Mouse (Mus musculus) kidney, embryonic 14.5 days (tissue): ENCODE data around the gene Emc10. TPM values are rescaled to one million over a fixed set of nuclear protein-coding genes. Genes with fewer than 3 reads are reported as not detected.
A peak's percentile ranks its signal among the peaks of the same experiment; 100 is the strongest.

ENCODE experiments used
- ATAC-seq: fragments of 200-750 bp; cut with Nextera tagmentation; 2 replicates; pipeline ENCODE4 v1.8.0; 2017; ENCODE audit warnings: moderate number of reproducible peaks, mild to moderate bottlenecking, moderate TSS enrichment, moderate library complexity; ENCODE audit not compliant: low FRiP score, low TSS enrichment
- H3K27ac ChIP-seq: fragments of 300-500 bp; sonication (generic); 2 replicates; pipeline ENCODE4 v1.5.1; 2014; ENCODE audit warnings: low read depth, mild to moderate bottlenecking, low read length, moderate library complexity, mixed read lengths
- H3K27me3 ChIP-seq: fragments of 300-500 bp; sonication (generic); 2 replicates; pipeline ENCODE4 v1.6.1; 2014; ENCODE audit warnings: mild to moderate bottlenecking, low read length; ENCODE audit not compliant: control insufficient read depth, insufficient read depth
- H3K36me3 ChIP-seq: fragments of 300-500 bp; sonication (generic); 2 replicates; pipeline ENCODE4 v1.6.1; 2014; ENCODE audit warnings: low read length, mixed read lengths; ENCODE audit not compliant: control insufficient read depth, insufficient read depth
- H3K4me1 ChIP-seq: fragments of 300-500 bp; sonication (generic); 2 replicates; pipeline ENCODE4 v1.6.1; 2014; ENCODE audit warnings: low read length, mixed read lengths; ENCODE audit not compliant: control insufficient read depth, insufficient read depth
- H3K4me2 ChIP-seq: fragments of 300-500 bp; sonication (generic); replicated peaks from 2 replicates; pipeline ENCODE4 v1.6.1; 2014; ENCODE audit warnings: low read depth, mild to moderate bottlenecking, low read length
- H3K4me3 ChIP-seq: fragments of 300-500 bp; sonication (generic); 2 replicates; pipeline ENCODE4 v1.5.1; 2014; ENCODE audit warnings: mild to moderate bottlenecking, low read length
- H3K9ac ChIP-seq: fragments of 300-500 bp; sonication (generic); 2 replicates; pipeline ENCODE4 v1.6.1; 2014; ENCODE audit warnings: low read depth, mild to moderate bottlenecking, low read length, moderate library complexity
- H3K9me3 ChIP-seq: fragments of 300-500 bp; sonication (generic); 2 replicates; pipeline ENCODE4 v1.6.1; 2016; ENCODE audit warnings: low read length; ENCODE audit not compliant: control insufficient read depth
- WGBS: fragments of 180-500 bp; shearing (Covaris S2); extraction: QIAGEN DNeasy Blood & Tissue Kit; methylation state at CpG from one replicate; pipeline ENCODE4 v1.1.7; 2014; 5-methylcytosine and 5-hydroxymethylcytosine counted together
- polyA plus RNA-seq: library from polyadenylated mRNA; unstranded; fragments of >200 nt; fragmentation: Nextera tagmentation; extraction: Ambion mirVana; gene quantifications from 2 replicates; pipeline ENCODE4 v1.2.1, GENCODE M21; 2014

Gene Emc10
- polyA plus RNA-seq, 1 experiment from 2014 or later: 138 TPM

DNA sequence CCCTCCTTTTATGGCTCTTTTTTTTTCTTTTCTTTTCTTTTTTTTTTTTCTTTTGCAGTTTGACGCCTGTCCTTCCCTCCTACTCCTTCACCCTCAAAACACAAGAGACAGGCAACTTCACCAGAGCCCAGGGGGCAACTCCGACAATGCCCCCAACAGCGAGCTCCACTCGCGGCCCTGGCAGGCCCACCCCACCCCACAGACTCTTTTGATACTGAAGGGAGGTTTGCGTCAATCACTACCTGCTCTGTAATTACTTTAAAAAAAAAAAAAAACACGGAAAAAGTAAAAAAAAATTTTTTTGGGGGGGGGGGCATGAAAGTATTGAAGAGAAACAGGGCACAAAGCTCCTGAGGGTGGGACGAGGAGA, 33.3 kb downstream of the Emc10 start:
- H3K9me3 ChIP-seq: no peaks in the 10 kb centered on the region
- H3K4me2 ChIP-seq: no peak overlapping the region; the same call in 1 of the 2 replicates
- H3K36me3 ChIP-seq: no peaks in the 10 kb centered on the region
- WGBS: 28% methylated on average over 8 of the region's 8 CpGs
- peaks cover 4% of the 10 kb centered on the region; the same call in 1 of the 2 replicates for H3K4me1 ChIP-seq
- H3K9ac ChIP-seq: no peak overlapping the region
- ATAC-seq: no peak
- H3K27me3 ChIP-seq: peaks cover 45% of the 10 kb centered on the region
- H3K4me3 ChIP-seq: no peak overlapping the region
- H3K27ac ChIP-seq: no peak overlapping the region

DNA sequence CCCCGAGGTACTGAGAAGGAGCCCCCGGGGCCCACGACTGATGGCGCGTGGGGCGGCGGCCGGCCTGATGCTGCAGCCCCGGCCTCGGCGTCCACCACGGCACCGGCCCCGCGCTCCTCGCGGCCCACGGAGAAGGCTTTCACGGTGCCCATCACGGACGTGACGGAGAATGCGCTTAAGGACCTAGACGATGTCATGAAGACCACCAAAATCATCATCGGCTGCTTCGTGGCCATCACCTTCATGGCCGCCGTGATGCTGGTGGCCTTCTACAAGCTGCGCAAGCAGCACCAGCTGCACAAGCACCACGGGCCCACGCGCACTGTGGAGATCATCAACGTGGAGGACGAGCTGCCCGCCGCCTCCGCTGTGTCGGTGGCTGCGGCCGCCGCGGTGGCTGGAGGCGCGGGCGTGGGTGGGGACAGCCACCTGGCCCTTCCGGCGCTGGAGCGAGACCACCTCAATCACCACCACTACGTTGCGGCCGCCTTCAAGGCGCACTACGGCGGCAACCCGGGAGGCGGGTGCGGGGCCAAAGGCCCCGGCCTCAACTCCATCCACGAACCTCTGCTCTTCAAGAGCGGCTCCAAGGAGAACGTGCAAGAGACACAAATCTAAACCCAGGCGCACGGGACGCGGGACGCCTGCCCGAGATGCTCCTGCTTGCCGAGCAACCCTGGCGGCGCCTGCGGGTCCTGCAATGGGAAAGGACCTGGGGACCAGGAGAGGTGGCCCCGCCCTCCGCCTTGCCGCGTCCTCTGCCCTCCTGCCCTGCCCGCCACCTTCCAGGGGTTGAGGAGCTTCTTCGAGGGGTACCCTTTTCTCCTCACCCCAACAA, 33.9 kb downstream of the Emc10 start:
- Histone ChIP-seq H3K36me3 (no peaks in the 10 kb centered on the region), H3K27me3 (peaks cover 45% of the 10 kb centered on the region), H3K4me2 (peak overlapping the region; percentile 53), H3K27ac (no peak overlapping the region), H3K4me3 (peak overlapping the region; percentile 29), H3K4me1 (peaks cover 3% of the 10 kb centered on the region; the same call in 1 of the 2 replicates), H3K9ac (peak overlapping the region; percentile 7; the same call in 1 of the 2 replicates), H3K9me3 (no peaks in the 10 kb centered on the region)
- 15% methylated on average over 76 of the region's 77 CpGs for WGBS
- ATAC-seq: no peak

DNA sequence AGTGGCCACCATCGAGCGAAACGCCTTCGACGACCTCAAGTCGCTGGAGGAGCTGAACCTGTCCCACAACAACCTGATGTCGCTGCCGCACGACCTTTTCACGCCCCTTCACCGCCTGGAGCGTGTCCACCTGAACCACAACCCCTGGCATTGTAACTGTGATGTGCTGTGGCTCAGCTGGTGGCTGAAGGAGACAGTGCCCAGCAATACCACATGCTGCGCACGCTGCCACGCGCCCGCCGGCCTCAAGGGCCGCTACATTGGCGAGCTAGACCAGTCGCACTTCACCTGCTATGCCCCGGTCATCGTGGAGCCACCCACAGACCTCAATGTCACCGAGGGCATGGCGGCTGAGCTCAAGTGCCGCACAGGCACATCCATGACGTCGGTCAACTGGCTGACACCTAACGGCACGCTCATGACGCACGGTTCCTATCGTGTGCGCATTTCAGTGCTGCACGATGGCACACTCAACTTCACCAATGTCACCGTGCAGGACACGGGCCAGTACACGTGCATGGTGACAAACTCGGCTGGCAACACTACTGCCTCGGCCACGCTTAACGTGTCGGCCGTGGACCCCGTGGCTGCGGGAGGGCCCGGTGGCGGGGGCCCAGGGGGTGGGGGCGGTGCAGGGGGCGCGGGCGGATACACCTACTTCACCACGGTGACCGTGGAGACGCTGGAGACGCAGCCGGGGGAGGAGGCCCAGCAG, 34.7 kb downstream of the Emc10 start:
- H3K4me2 ChIP-seq: peak overlapping the region; percentile 53; the same call in 1 of the 2 replicates
- no peaks in the 10 kb centered on the region for H3K9me3 ChIP-seq
- peak overlapping the region; percentile 29; the same call in 1 of the 2 replicates for H3K4me3 ChIP-seq
- ATAC-seq: 0 out of 2 replicates have a peak, but pooled peaks have one; percentile 7
- no peaks in the 10 kb centered on the region for H3K4me1 ChIP-seq
- no peak overlapping the region for H3K9ac ChIP-seq
- H3K36me3 ChIP-seq: no peaks in the 10 kb centered on the region
- WGBS: 49% methylated on average over 57 of the region's 57 CpGs
- no peak overlapping the region for H3K27ac ChIP-seq
- peaks cover 45% of the 10 kb centered on the region for H3K27me3 ChIP-seq

- Histone ChIP-seq H3K9ac (no peak overlapping the region), H3K4me2 (no peak overlapping the region), H3K4me1 (no peaks in the 10 kb centered on the region), H3K36me3 (no peaks in the 10 kb centered on the region), H3K4me3 (no peak overlapping the region), H3K27ac (no peak overlapping the region), H3K9me3 (no peaks in the 10 kb centered on the region), H3K27me3 (peaks cover 45% of the 10 kb centered on the region)
- 76% methylated on average over 31 of the region's 31 CpGs for WGBS
- ATAC-seq: no peak
Measured at GRCm38 (mm10) chr7:44460767-44461502, 35.4 kb downstream of the Emc10 start.

- H3K4me2 ChIP-seq: no peak overlapping the region
- WGBS: 69% methylated on average over 6 of the region's 6 CpGs
- no peaks in the 10 kb centered on the region for H3K4me1 ChIP-seq
- no peaks in the 10 kb centered on the region for H3K36me3 ChIP-seq
- H3K27me3 ChIP-seq: peaks cover 45% of the 10 kb centered on the region
- ATAC-seq: no peak
- H3K9me3 ChIP-seq: no peaks in the 10 kb centered on the region
- H3K4me3 ChIP-seq: no peak overlapping the region
- H3K27ac ChIP-seq: no peak overlapping the region
- no peak overlapping the region for H3K9ac ChIP-seq
Measured at GRCm38 (mm10) chr7:44460067-44460466, 36.3 kb downstream of the Emc10 start.

DNA sequence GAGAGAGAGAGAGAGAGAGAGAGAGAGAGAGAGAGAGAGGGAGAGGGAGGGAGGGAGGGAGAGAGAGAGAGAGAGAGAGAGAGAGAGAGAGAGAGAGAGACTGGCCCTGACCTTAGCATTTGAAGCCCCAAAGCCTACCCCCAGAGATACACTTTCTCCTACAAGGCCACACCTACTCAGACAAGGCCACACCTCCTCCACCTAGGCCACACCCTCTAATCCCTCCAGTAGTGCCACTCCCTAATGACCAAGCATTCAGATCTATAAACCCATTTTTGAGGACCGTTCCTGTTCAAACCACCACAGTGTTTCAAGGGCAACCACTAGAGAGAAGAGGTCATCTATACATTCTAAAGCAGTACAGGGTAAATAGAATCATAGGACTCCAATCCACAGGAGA, 40.0 kb downstream of the Emc10 start:
- Histone ChIP-seq H3K27ac (no peak overlapping the region), H3K4me1 (peaks cover 4% of the 10 kb centered on the region; the same call in 1 of the 2 replicates), H3K4me2 (no peak overlapping the region), H3K9me3 (no peaks in the 10 kb centered on the region), H3K4me3 (no peak overlapping the region), H3K36me3 (no peaks in the 10 kb centered on the region), H3K9ac (no peak overlapping the region), H3K27me3 (peaks cover 12% of the 10 kb centered on the region)
- ATAC-seq: no peak
- 81% methylated on average over 1 of the region's 1 CpGs for WGBS

DNA sequence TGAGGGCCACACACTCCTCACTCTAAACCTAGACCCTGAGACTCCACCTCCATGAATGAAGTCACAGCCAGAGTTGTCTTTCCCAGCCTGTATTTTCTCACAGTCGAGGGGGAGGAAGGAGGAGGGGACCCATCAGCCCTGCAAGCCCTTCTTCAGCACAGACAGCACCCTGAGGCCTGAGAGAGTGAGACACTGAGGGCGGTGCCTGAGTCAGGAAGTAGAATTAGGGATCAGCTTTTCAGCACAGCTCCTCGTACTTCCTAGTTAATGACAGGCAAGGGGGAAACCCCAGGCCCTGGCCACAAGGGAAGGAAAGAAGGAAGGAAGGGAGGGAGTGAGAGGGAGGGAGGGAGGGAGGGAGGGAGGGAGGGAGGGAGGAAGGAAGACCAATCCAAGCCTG, 43.1 kb downstream of the Emc10 start:
- Histone ChIP-seq H3K9ac (no peak overlapping the region), H3K27me3 (no peaks in the 10 kb centered on the region), H3K27ac (no peak overlapping the region), H3K9me3 (no peaks in the 10 kb centered on the region), H3K36me3 (no peaks in the 10 kb centered on the region), H3K4me2 (no peak overlapping the region), H3K4me1 (peaks cover 4% of the 10 kb centered on the region; the same call in 1 of the 2 replicates), H3K4me3 (no peak overlapping the region)
- WGBS: 10% methylated on average over 3 of the region's 3 CpGs
- ATAC-seq: no peak

- H3K4me2 ChIP-seq: no peak overlapping the region
- no peaks in the 10 kb centered on the region for H3K9me3 ChIP-seq
- H3K4me3 ChIP-seq: no peak overlapping the region
- H3K27me3 ChIP-seq: peaks cover 55% of the 10 kb centered on the region
- no peak for ATAC-seq
- H3K27ac ChIP-seq: no peak overlapping the region
- 47% methylated on average over 12 of the region's 12 CpGs for WGBS
- peak overlapping the region; percentile 12; the same call in 1 of the 2 replicates for H3K9ac ChIP-seq
- H3K4me1 ChIP-seq: peaks cover 12% of the 10 kb centered on the region
- H3K36me3 ChIP-seq: no peaks in the 10 kb centered on the region
Measured at GRCm38 (mm10) chr7:44446070-44446855, 50.1 kb downstream of the Emc10 start.
